Mouse (Mus musculus) gastrocnemius, postnatal 4 days (tissue): Measurements from ENCODE around the gene D430041D05Rik. TPM values are rescaled to one million over a fixed set of nuclear protein-coding genes. Genes with fewer than 3 reads are reported as not detected.
A peak's percentile ranks its signal among the peaks of the same experiment; 100 is the strongest.

Source experiments
- DNase-seq, 2 experiments: peaks; one replicate each; pipeline ENCODE4 v3.0.0; 2021 to 2022; ENCODE audit warnings: low spot score in 2 of 2, mixed read lengths in 2 of 2
- long read RNA-seq, 2 experiments: library from polyadenylated mRNA; stranded (forward); transcript quantifications; one replicate each; pipeline ENCODE4 v2.0.0; 2021
- total RNA-seq, 2 experiments: library from RNA; stranded (reverse); gene quantifications; 2 replicates each; pipeline ENCODE4 v1.2.3; 2021

D430041D05Rik gene
- total RNA-seq: 1 to 10 TPM; 2.5 to 2.8 TPM
- long read RNA-seq, experiment 1, partial matches to known transcripts: 4 of 7 reads
- long read RNA-seq, experiment 1, other reads (novel, unspliced or antisense): 3 of 7 reads
- long read RNA-seq, experiment 2, partial matches to known transcripts: 1 of 2 reads
- long read RNA-seq, experiment 2, other reads (novel, unspliced or antisense): 1 of 2 reads

DNA sequence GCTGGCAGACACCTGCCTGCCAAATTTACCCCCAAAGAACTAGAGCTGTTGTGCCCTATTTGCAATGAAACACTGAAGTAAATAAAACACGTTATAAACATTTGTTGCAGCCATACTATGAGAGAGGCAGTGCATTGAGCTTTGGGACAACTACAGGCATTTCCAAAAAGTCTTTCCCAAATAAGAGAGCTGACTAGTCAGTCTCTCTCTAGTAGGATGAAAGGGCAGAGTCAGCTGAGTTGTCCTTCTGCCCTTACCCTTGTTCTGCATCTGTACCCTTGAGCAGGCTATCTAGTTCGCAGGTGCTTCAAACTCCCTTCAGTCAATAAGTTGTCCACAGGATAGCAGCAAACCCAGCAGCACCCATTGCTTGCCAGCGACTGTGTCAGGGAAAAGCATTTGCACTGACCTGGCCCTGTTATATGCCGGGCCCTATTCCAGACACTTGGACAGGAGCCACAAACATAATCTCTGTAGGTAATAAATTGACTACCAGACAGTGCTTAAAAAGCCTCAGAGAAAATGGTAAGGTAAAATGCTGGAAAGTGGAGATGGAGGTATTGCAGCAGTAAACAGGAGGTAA is at the start of gene D430041D05Rik:
TSS of gene D430041D05Rik (minus strand) at position 51 of the 583 bp plus-strand sequence.
- DNase-seq: no peak

DNA sequence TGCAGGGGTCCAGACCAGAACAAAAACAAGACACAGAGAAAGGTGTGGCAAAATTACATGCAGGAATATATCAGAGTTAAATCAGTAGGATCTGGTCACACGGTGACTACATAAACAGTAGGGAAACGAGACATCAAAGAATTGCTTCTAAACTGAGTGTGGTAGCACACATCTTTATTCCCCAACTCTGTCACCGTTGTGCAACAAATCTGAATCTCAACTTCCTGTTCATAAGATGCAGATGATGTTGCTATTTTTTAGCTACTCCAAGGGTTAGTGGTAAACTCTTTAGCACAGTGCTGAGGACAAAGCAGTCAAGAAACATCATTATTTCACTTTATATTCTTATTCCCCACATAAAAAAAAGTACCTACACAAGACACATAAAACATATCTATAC is 49.2 kb upstream of the D430041D05Rik start:
- DNase-seq: no peak

DNA sequence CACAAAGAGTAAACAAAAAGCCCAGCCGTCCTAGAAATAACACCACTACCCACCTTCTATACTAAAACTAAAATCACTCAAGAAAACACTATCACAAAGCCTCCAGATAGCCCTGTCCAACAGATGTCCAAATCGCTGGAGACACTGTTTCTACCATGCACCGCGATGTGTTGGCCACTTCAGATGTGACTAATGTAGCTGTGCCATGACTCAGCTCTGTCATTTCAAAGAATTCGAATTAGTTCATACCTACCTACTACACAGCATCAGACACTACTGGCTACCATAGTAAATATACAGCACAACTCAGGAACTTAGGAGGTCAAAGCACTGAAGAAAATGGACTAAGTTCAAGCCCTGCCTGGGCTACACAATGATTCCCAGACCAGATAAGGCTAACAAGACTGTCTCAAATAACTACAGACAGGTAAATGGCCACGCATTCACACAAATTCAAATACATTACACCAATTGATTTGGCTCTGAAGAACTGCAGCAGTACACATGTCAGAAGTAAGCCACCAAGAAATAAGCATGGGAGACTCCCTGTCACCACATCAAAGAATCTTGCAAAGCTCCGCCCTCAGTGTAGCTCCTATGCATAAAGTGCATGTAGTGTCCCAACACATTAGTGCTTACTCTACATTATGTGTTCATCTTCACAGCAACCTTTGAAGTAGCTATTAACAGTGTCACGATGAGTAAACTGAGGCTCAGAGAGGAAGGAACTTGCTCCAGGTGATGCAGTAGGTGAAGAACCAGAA is 47.9 kb upstream of the D430041D05Rik start:
- no peak for DNase-seq

DNA sequence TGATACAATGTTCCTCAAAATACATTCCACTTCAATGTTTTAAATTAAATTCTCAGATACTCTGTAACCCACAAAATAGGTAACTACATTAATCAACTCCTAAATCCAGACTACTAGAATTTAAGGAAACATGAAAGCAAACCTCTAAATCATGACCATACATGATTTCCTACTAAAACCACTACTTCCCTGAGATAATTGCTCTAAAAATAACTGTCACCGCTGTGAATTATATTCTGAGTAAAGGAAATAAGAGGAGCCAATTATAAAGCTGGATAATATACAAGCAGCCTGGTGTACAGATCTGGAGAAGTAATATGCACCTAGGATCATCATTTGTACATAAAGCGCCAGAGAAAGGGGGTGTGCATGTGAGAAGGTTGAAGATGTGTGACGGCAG is 46.3 kb upstream of the D430041D05Rik start:
- no peak for DNase-seq

DNA sequence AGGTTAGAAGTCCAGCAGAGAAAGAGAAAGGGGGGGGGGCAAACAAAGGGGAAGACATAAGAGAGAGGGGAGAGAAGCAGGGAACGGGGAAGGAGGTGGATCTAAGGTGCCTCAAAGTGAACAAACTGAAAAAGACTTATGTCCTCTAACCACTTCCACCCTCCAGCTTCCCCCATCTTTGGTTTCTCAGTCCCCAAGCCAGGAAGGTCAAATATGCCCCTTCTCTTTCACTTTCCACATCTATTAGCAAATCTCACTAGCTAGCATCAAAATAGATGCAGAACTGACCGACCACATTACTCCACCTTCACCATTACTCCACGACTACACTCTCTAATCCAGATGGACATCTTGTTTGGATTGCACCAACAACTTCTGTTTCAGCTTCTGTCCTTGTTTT is 39.9 kb upstream of the D430041D05Rik start:
- no peak for DNase-seq

DNA sequence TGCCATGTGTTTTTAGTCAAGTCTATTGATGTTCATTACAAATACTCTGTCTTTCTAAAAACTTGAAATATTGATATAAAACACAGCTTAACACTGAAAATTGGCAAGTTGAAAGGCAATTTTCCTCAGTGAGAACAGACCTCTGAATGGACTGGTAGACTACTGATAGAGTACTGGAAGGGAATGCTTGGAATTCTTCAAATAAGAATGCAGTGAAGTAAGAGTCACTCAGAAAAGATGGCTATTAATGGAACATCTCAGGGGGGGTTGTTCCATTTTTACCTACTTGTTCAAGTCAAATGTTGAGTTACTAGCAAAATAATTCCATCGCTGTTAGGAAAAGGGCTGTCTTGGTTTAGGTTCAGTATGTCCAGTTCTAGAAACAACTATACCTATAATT is 38.4 kb upstream of the D430041D05Rik start:
- no peak for DNase-seq

DNA sequence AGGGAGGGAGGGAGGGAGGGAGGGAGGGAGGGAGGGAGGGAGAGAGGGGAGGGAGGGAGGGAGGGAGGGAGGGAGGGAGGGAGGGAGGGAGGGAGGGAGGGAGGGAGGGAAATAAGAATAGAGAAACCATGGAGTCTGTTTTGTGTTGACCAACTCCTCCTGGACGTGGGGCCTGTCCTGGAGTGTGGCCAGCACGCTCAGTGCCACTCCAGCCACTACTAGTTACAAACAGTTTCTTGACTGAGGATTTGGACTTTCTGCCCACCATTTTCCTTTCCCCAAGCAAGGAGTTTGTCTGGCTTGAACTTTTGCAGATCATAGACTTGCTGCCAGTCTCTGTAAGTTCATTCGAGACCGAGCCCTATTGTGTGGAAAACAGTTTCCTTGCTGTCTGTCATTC is 37.4 kb upstream of the D430041D05Rik start:
- DNase-seq: no peak

DNA sequence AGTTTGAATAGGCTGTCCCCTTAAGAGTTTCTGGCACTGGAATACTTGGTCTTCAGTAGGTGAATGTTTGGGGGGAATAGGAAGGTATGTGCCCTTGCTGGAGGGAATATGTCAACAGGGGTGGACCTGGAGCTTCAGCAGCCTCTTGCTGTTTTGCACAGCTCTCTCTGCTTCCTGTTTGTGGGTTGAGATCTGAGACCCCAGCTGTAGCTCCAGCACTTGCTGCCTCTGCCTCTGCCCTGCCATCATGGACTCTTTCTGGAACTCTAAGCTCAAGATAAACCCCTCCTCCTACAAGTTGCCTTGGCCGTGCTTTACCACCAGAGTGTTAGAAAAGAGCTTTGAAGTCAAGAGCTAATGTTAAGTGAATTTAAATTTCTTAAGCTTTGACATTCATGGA is 35.2 kb upstream of the D430041D05Rik start:
- DNase-seq: no peak

DNA sequence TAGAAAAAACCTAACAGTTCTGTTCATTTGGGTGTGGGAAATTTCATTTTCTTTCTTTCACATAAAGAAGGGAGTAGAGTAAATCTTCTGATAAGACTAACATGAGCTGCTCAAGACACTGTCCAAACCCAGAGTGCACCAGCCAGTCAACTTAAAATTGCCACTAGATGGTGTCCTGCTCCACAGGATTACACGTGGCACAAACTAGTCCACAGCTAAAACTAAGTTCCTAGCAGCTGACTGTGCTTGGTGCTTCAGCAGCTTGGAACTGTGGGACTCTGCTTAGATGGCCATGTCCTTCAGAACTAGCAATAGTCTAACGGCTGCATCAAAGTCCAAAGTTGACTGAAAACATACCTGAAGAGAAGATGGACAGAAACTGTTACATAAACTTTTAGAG is 34.0 kb upstream of the D430041D05Rik start:
- DNase-seq: peak in 1 of 2 experiments; percentile 35

DNA sequence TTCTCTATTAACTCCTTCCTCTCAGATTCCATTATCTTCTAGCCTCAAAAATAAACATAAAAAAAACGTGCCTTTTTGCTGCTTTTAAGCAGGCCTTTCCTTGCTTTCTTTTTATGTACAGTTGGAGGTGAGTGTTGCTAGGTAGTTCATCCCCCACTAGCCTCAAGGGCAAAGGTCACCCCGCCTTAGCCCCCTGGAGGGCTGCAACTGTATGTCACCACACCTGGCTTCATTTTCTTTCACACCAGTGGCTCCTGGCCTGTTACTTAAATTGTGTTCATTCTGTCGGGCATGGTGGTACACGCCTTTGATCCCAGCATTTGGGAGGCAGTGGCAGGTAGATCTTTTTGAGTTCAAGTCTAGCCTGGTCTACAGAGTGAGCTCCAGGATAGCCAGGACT is 31.5 kb upstream of the D430041D05Rik start:
- no peak for DNase-seq

DNA sequence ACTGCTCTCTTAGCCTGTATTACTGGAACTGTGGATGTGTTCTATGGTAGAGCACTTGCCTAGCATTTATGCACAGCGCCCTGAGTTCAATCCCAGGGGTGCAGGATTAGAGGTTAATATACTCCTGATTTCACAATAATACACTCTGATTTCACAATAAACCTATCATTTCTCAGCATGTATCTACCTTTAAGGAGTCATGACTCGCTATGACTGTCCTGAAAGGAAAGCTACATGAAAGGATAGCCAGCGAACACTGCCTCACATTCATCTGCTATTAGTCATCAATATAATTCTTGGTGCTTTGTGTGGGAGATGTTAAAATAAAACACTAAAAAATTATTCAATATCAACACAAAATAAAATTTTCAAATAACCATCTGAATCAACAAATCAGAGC is 25.4 kb upstream of the D430041D05Rik start:
- DNase-seq: no peak

DNA sequence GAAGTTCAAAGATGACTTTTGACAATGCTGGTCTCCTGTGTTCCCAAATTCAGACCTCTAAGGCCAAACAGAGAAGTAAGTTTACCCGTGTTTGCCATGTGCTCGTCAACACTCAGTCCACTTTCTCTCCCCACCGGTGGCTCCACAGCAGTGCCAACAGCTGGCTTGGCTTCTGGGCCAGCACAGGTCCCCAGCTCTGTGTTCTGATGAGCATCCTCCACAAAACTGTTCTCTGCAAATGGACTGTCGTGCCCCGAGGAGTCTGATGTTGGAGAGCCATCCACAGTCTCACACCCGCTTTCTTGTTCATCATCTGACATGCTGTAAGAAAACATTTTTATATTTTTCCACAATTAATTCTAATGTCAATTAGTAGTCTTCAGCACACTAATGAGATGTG is 20.3 kb upstream of the D430041D05Rik start:
- no peak for DNase-seq

DNA sequence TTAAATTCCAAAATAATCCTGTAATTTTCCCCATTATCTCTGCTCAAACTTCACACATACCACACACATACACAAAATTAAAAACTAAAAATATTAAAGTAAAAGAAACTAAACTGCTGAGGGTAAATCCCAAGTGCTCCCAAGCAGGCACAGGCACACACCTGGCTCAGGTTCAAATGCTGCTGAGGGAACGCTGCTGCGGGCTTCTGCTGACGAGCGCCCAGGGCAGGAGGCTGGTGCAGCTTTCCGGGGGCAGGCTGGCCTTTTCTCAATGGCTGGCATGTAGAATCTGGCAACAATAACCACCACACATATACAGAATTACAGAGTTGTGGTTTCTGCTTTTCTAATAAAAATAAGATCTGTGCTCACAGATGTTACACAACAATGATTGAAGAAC is 19.8 kb upstream of the D430041D05Rik start:
- no peak for DNase-seq

DNA sequence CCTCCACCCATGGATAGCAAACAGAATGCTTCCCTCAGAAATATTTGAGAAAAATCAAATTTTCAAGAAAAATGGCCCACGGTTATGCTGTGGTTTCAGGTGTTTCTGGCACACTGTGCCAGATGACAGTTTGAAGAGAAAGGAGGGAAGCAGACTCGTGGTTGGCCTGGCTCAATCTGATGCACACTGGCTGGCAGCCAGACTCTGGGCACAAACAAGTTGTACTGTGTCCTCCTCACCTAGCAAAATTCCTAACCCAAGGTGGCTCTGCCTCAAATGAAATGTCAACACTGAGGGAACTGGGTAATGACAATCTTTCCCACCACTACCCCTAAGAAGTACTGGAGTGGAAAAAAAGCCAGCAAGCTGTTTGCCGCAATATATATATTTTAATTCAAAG is 15.3 kb upstream of the D430041D05Rik start:
- DNase-seq: no peak

DNA sequence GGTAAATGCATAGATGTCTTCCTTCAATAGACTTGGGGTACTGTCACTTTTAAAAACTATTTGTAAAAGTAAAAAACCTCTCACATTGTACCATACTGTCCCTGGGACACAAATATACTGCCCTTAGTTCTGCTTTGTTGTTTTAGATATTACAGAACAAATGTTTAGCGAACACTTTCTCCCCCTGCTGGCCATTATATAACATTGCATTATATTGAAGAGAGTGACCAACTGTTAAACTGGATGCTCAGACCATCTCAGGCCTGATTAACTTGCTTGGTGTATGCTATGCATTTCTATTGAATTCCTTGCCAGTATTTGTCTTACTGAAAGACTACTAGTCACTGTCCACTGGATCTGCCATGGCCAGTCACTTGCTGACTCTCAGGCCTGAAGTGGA is 11.4 kb upstream of the D430041D05Rik start:
- no peak for DNase-seq

DNA sequence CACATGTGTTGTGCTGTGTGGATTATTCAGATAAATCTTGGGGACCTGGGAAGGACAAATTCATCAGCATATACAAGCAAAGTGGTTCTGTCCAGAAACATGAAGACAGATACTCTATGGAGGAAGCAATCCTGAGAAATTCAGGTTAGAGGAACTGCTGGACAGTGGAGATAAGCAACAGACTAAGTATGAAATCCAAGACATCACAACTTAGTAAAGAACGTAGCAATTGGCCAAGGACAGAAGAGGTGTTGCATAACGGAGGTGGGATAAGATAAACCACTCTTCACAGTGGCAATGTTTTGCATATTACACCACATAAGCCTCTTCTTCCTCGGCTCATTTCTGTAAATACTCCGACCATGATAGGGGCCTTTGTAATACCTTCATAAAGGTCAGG is 10.0 kb upstream of the D430041D05Rik start:
- no peak for DNase-seq

DNA sequence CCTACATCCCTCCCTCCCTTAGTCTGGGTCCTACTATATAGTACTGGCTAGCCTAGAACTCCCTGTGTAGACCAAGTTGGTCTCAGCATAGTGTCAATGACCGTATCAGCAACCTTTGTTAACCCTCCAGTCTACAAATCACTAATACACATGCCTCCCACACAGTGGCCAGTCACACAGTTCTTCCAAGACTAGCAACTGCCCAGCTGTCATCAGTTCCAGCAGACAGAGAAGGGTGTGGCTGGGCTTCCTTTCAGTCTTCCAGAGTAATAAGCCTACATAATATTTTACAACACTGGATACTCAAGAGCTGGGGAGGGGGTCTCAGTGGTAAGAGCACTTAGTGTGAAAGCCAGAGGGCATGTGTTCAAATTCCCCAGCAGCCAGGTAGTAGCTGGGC is 9.2 kb upstream of the D430041D05Rik start:
- no peak for DNase-seq

DNA sequence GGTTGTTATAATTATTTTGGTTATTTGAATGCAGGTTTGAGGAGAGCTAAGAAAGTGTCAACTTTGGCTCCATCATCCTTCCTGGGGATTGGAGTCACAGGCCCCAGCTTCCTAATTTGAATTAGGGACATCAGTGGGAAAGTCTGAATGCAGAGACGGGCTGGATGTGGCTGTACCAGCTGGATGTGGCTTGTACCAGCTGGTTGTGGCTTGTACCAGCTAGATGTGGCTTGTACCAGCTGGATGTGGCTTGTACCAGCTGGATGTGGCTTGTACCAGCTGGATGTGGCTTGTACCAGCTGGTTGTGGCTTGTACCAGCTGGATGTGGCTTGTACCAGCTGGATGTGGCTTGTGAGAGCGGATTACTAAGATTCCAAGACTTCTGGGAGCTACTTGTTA is 8.6 kb upstream of the D430041D05Rik start:
- no peak for DNase-seq

DNA sequence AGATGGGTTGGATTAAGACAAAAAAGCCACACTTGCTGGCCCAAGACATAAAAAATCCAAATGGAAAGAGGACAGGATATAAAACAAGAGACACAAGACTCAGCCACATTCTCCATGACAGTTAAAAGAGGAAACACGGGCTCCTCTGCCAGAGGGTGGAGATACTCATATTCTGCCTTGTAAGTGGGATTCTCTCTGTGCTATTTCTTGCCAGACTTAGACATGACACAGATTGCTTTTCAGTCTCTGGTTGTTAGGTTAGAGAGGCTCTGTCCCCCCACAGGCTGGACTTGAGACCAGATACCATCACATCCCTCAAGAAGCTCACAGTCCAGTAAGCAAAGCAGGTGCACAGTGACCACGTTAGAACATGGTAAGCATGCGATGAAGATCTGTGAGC is 2.2 kb upstream of the D430041D05Rik start:
- no peak for DNase-seq

DNA sequence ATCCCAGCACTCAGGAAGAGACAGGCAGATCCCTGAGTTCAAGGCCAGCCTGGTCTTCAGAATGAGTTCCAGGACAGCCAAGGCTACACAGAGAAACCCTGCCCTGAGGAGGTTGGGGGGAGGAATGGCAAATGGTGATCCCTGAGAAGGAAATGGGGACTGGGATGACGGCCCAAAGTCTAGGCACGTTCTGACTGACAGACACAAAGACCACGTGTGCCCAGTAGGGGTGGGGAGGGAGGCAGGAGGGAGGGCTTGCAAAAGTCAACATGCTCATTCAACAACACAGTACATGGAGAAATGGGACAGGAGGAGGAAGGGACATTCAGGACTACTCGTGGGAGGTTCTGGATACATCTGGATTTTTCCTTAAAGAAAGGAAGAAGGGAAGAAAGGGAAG is 1.7 kb upstream of the D430041D05Rik start:
- no peak for DNase-seq

DNA sequence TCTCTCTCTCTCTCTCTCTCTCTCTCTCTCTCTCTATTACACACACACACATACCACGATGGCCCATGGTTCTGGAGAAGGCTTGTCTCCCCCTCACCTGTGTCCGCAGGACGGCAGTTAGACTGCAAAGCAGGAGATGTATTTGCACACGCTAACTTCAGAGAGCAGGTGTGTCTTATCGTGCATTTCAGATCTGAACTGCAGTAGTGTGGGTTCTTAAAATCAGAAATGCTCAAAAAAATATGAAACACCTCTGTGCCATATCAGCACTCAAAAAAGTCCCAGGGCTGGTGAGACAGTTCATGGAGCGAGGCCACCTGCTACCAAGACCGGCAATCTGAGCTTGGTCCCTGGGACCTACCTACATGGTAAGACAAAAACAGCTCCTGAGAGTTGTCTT is 993 bp upstream of the D430041D05Rik start:
- DNase-seq: no peak
